Mouse (Mus musculus): ENCODE measurements around the gene Aldh1l2. TPM values are rescaled to one million over a fixed set of nuclear protein-coding genes. Genes with fewer than 3 reads are reported as not detected.

Aldh1l2 gene
- polyA plus RNA-seq, 1 experiment from 2014 or later = 1.6 TPM

DNA sequence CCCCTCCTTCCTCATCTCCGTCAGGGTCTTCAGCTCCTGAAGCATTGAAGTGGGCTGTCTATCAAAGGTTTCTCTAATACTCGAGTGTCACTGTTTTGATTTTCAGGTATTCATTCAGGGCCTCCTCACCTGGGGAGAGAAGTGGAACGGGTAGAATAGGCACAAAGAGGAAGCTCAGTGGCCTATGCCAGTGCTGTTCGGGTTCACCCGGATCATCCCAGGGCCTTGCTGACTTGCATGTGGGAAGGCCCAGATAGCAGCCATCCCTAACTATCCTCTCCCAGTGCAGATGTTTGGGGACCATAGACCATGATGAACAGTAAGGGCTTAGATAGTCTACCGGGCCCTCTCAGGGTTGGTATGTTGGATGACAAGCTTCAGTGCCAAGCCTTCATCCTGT, 43.4 kb downstream of the Aldh1l2 start:
- no peak overlapping the region for H3K27ac ChIP-seq (ENCODE audit: low read length)
- H3K4me1 ChIP-seq (ENCODE audit: control insufficient read depth, insufficient read depth, low read length) = no peaks in the 10 kb centered on the region
- WGBS = 90% methylated on average over 6 of the region's 6 CpGs
- no peaks in the 10 kb centered on the region for H3K36me3 ChIP-seq (ENCODE audit: control insufficient read depth, insufficient read depth, low read length)
- H3K4me2 ChIP-seq (ENCODE audit: low read depth, low read length) = no peak overlapping the region
- no peaks in the 10 kb centered on the region for H3K27me3 ChIP-seq (replicated peaks; ENCODE audit: control insufficient read depth, insufficient read depth, low read length)
- no peak overlapping the region for H3K9ac ChIP-seq (ENCODE audit: low read depth, low read length)
- H3K4me3 ChIP-seq (ENCODE audit: low read length) = no peak overlapping the region
- no peak for ATAC-seq
- no peaks in the 10 kb centered on the region for H3K9me3 ChIP-seq (ENCODE audit: control insufficient read depth, low read length)

DNA sequence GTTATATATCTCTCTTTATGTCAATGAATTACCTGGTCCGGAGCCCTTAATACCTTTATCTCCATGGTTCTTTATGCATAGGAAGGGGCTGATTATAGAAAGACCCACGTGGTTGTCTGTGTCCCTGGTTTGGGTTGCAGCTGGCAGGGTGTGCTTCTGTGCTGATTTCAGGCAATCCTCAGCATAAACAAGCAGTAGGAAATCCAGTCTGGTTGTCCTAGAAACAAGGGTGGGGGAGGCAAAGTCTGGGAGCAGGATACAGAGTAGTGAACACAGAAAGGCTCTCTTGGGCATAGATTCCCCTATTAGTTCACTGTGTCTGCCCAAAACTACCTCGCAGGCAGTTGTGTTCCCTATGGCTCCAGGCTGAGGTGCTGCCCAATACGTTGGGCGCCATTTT, 56.7 kb downstream of the Aldh1l2 start:
- Histone ChIP-seq H3K36me3 (ENCODE audit: control insufficient read depth, insufficient read depth, low read length) (no peaks in the 10 kb centered on the region), H3K4me1 (ENCODE audit: control insufficient read depth, insufficient read depth, low read length) (no peaks in the 10 kb centered on the region), H3K4me3 (ENCODE audit: low read length) (no peak overlapping the region), H3K27ac (ENCODE audit: low read length) (no peak overlapping the region), H3K9ac (ENCODE audit: low read depth, low read length) (no peak overlapping the region), H3K9me3 (ENCODE audit: control insufficient read depth, low read length) (no peaks in the 10 kb centered on the region; the same call in 1 of the 2 replicates), H3K4me2 (ENCODE audit: low read depth, low read length) (no peak overlapping the region), H3K27me3 (replicated peaks; ENCODE audit: control insufficient read depth, insufficient read depth, low read length) (no peaks in the 10 kb centered on the region)
- no peak for ATAC-seq
- WGBS = 85% methylated on average over 5 of the region's 5 CpGs

DNA sequence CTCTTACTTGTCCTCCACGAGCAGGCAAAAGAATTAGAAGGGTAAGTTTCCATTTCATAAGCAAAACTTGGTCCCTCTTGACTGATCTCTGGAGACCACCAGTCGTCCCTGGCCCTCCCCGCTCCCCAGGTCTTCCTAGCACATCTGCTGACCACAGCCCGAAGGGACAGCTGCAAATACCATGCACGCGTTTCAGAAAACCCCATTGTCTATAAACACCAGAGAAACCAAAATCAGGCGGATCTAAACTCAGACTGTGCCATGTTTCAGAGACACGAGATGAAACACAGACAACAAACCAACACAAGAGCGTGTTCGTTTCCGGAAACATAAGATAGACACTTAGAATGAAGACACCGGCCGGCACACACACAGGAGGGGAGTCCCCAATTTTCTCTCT, 58.7 kb downstream of the Aldh1l2 start:
- no peaks in the 10 kb centered on the region; the same call in 1 of the 2 replicates for H3K9me3 ChIP-seq (ENCODE audit: control insufficient read depth, low read length)
- H3K27ac ChIP-seq (ENCODE audit: low read length) = no peak overlapping the region
- 93% methylated on average over 13 of the region's 13 CpGs for WGBS
- H3K9ac ChIP-seq (ENCODE audit: low read depth, low read length) = no peak overlapping the region
- H3K4me1 ChIP-seq (ENCODE audit: control insufficient read depth, insufficient read depth, low read length) = no peaks in the 10 kb centered on the region
- H3K36me3 ChIP-seq (ENCODE audit: control insufficient read depth, insufficient read depth, low read length) = no peaks in the 10 kb centered on the region
- H3K4me3 ChIP-seq (ENCODE audit: low read length) = no peak overlapping the region
- no peaks in the 10 kb centered on the region for H3K27me3 ChIP-seq (replicated peaks; ENCODE audit: control insufficient read depth, insufficient read depth, low read length)
- no peak overlapping the region for H3K4me2 ChIP-seq (ENCODE audit: low read depth, low read length)
- no peak for ATAC-seq

DNA sequence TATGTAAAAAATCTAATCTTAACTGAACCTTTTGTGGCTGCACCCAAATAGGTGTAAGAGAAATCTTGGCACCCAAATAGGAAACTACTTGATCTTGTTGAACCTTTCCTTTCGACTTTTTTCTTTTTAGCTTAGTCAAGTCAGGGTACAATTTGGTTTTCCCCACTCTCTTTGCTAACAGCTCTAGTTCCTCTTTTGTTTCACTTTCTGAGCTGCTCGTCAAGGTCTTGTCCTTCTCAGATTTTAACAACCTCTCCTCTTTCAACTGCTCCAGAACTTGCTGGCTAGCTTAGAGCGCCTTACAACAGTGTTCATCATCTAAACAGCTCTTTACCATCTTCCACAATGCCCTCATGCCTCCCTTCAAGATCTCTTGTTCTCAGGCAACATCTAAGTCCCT, 76.4 kb downstream of the Aldh1l2 start:
- no peaks in the 10 kb centered on the region for H3K36me3 ChIP-seq (ENCODE audit: control insufficient read depth, insufficient read depth, low read length)
- 91% methylated on average over 3 of the region's 3 CpGs for WGBS
- H3K4me1 ChIP-seq (ENCODE audit: control insufficient read depth, insufficient read depth, low read length) = no peaks in the 10 kb centered on the region
- H3K27me3 ChIP-seq (replicated peaks; ENCODE audit: control insufficient read depth, insufficient read depth, low read length) = no peaks in the 10 kb centered on the region
- H3K9ac ChIP-seq (ENCODE audit: low read depth, low read length) = no peak overlapping the region
- ATAC-seq = no peak
- H3K9me3 ChIP-seq (ENCODE audit: control insufficient read depth, low read length) = peaks cover 15% of the 10 kb centered on the region; the same call in 1 of the 2 replicates
- no peak overlapping the region for H3K4me2 ChIP-seq (ENCODE audit: low read depth, low read length)
- no peak overlapping the region for H3K27ac ChIP-seq (ENCODE audit: low read length)
- no peak overlapping the region for H3K4me3 ChIP-seq (ENCODE audit: low read length)

DNA sequence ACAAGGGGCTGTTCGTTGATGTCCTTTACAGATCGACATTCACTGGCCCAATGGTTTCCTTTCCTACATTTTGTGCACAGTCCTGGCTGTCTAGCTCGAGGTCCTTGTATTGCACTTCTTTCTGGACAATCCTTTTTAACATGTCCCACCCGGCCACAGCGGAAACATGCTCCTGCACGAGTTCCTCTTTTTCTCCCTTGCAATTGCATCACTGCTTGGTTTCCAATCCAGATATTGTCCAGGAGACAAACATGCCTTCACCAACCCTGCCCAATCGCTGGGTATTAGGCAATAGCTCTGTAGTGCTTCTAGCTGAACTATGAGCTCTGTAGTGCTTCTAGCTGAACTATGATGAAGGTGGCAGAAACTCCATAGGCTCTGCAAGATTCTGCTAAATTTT, 85.4 kb downstream of the Aldh1l2 start:
- H3K4me1 ChIP-seq (ENCODE audit: control insufficient read depth, insufficient read depth, low read length) = no peaks in the 10 kb centered on the region
- H3K27me3 ChIP-seq (replicated peaks; ENCODE audit: control insufficient read depth, insufficient read depth, low read length) = no peaks in the 10 kb centered on the region
- ATAC-seq = no peak
- 88% methylated on average over 7 of the region's 7 CpGs for WGBS
- H3K9me3 ChIP-seq (ENCODE audit: control insufficient read depth, low read length) = peaks cover 10% of the 10 kb centered on the region; the same call in 1 of the 2 replicates
- H3K36me3 ChIP-seq (ENCODE audit: control insufficient read depth, insufficient read depth, low read length) = no peaks in the 10 kb centered on the region
- H3K27ac ChIP-seq (ENCODE audit: low read length) = no peak overlapping the region
- H3K9ac ChIP-seq (ENCODE audit: low read depth, low read length) = no peak overlapping the region
- no peak overlapping the region for H3K4me3 ChIP-seq (ENCODE audit: low read length)
- no peak overlapping the region for H3K4me2 ChIP-seq (ENCODE audit: low read depth, low read length)

Other genes starting within 250 kb of the Aldh1l2 start
- gene Slc41a2, start 196.3 kb downstream of the Aldh1l2 start, polyA plus RNA-seq (2015; fragmentation: Nextera tagmentation; extraction: Ambion mirVana) = 0.71 and 1.2 TPM in 2 replicates
- gene D10Wsu102e, start 173.9 kb downstream of the Aldh1l2 start, polyA plus RNA-seq (2015; fragmentation: Nextera tagmentation; extraction: Ambion mirVana) = 0.43 and 0.49 TPM in 2 replicates
- 43.6 and 46.8 TPM in 2 replicates for gene Washc4, start 9.6 kb upstream of the Aldh1l2 start, polyA plus RNA-seq (2015; fragmentation: Nextera tagmentation; extraction: Ambion mirVana)
- gene Appl2, start 114.6 kb upstream of the Aldh1l2 start, polyA plus RNA-seq (2015; fragmentation: Nextera tagmentation; extraction: Ambion mirVana) = 50.4 and 53.0 TPM in 2 replicates
- 17.6 and 18.1 TPM in 2 replicates for gene 1500009L16Rik, start 188.7 kb upstream of the Aldh1l2 start, polyA plus RNA-seq (2015; fragmentation: Nextera tagmentation; extraction: Ambion mirVana)

Data from intestine, embryonic 16.5 days (tissue).